Mouse (Mus musculus) liver, embryonic 14.5 days (tissue): Measurements from ENCODE around the gene Ezh1. TPM values are rescaled to one million over a fixed set of nuclear protein-coding genes. Genes with fewer than 3 reads are reported as not detected.

Experiments used
- ATAC-seq: fragments of 200-750 bp; cut with Nextera tagmentation; 2 replicates; pipeline ENCODE4 v1.8.0; 2017; ENCODE audit warnings: moderate number of reproducible peaks, mild to moderate bottlenecking, moderate library complexity; ENCODE audit not compliant: insufficient read depth
- DNase-seq, 3 experiments: peaks; one replicate each; pipeline ENCODE4 v3.0.0-alpha.2; 2012 to 2013; ENCODE audit warnings: low read depth in 3 of 3, low spot score in 3 of 3
- H3K27ac ChIP-seq: fragments of 300-500 bp; sonication (generic); 2 replicates; pipeline ENCODE4 v1.5.1; 2014; ENCODE audit warnings: moderate library complexity, mild to moderate bottlenecking, control low read depth, inconsistent platforms
- H3K27me3 ChIP-seq: fragments of 300-500 bp; sonication (generic); 2 replicates; pipeline ENCODE4 v1.6.1; 2014; ENCODE audit warnings: mild to moderate bottlenecking, low read length, moderate library complexity; ENCODE audit not compliant: control insufficient read depth, insufficient read depth
- H3K36me3 ChIP-seq: fragments of 300-500 bp; sonication (generic); replicated peaks from 2 replicates; pipeline ENCODE4 v1.6.1; 2014; ENCODE audit warnings: low read depth; ENCODE audit not compliant: control insufficient read depth, insufficient read depth
- H3K4me1 ChIP-seq, 2 experiments: fragments of 200-500 bp in 1 of 2; fragments of 300-500 bp in 1 of 2; sonication (generic) in 1 of 2; replicated peaks; 2 replicates each; pipeline ENCODE4 v1.6.1; 2012 to 2014; ENCODE audit warnings: antibody characterized with exemption in 1 of 2, inconsistent platforms in 1 of 2, low read length in 1 of 2; ENCODE audit not compliant: control insufficient read depth in 2 of 2, insufficient read depth in 2 of 2
- H3K4me2 ChIP-seq: fragments of 300-500 bp; sonication (generic); 2 replicates; pipeline ENCODE4 v1.6.1; 2014; ENCODE audit warnings: low read depth, mild to moderate bottlenecking, control low read depth, moderate library complexity
- H3K4me3 ChIP-seq, 2 experiments: fragments of 200-500 bp in 1 of 2; fragments of 300-500 bp in 1 of 2; sonication (generic) in 1 of 2; 2 replicates each; pipeline ENCODE4 v1.5.1; 2012 to 2014; ENCODE audit warnings: low read depth in 2 of 2, low read length in 2 of 2, mild to moderate bottlenecking in 2 of 2, control low read depth in 1 of 2, inconsistent platforms in 1 of 2, moderate library complexity in 1 of 2; ENCODE audit not compliant: insufficient read depth in 1 of 2
- H3K9ac ChIP-seq: fragments of 300-500 bp; sonication (generic); replicated peaks from 2 replicates; pipeline ENCODE4 v1.6.1; 2014; ENCODE audit warnings: mild to moderate bottlenecking, control low read depth, moderate library complexity
- H3K9me3 ChIP-seq: fragments of 300-500 bp; sonication (generic); 2 replicates; pipeline ENCODE4 v1.6.1; 2016; ENCODE audit warnings: low read length, mixed read lengths; ENCODE audit not compliant: control insufficient read depth
- CTCF ChIP-seq: IDR thresholded peaks from 2 replicates; pipeline ENCODE4 v1.5.1; 2016; ENCODE audit warnings: antibody characterized with exemption, low read depth, control low read depth
- EP300 ChIP-seq: IDR thresholded peaks from 2 replicates; pipeline ENCODE4 v1.6.1; 2016; ENCODE audit warnings: antibody characterized with exemption, low read depth
- WGBS: fragments of 180-500 bp; shearing (Covaris S2); extraction: QIAGEN DNeasy Blood & Tissue Kit; methylation state at CpG from one replicate; pipeline ENCODE4 v1.1.7; 2014; ENCODE audit not compliant: insufficient replicate concordance; 5-methylcytosine and 5-hydroxymethylcytosine counted together
- polyA plus RNA-seq, 2 experiments: library from polyadenylated mRNA; depleted of rRNA in 1 of 2; stranded (reverse) in 1 of 2; unstranded in 1 of 2; fragments of >200 nt; fragmentation: Nextera tagmentation in 1 of 2; extraction: Ambion mirVana in 1 of 2; gene quantifications; 2 replicates each; pipeline versions ENCODE4 v1.2.1 to v1.2.3; 2012 to 2014

Gene Ezh1
- polyA plus RNA-seq, 2 experiments = 7.9 to 8.8 TPM

DNA sequence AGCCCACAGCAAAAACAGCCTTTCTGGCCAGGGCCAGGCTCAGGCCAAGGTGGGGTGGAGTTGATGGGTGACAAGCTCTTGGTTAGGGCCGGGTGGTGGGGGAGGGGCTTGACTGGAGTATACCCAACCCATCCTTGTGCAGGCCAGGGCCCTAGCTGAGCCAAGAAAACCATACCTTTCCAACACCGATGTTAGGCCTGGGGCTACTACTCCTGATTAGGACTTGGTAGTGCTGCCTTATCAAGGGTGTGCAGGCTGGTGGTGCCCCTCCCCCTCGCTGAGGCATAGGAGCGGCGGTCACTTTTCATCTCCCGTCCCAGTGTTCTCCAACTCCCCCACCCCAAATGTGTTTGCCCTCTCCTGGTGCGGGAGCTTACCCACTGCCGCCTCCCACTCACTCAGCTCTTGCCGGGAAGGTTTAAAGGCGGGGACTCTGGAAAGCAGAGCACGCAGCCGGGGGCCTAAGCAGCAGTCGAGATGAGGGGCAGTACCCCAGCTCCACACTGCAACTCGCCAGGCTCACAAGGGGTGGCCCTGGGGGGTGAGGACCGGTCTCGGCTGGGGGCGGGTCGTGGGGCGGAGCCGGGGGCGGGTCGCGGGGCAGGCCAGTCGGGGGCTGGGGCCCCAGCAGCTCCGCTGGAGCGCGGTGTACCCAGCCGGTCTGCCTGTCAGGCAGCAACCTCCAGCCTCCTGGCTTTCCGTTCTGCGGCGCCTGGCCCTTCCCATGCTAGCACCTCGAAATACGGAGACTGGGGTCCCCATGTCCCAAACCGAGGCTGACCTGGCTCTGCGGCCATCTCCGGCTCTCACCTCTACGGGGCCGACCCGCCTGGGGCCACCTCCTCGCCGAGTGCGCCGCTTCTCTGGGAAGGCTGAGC lies 33.9 kb upstream of the Ezh1 start, which contains the start of gene Wnk4:
TSS of gene Wnk4 (plus strand) at position 620 of the 878 bp plus-strand sequence.
- Histone ChIP-seq H3K27ac (peak within 1 kb of the TSS; percentile 72), H3K9ac (peak within 1 kb of the TSS; percentile 88), H3K36me3 (peaks cover 3% of the 10 kb centered on the region), H3K4me1 (peaks cover 20 to 28% of the 10 kb centered on the region in 2 experiments), H3K4me3 (peak within 1 kb of the TSS; percentile 64 to 76), H3K9me3 (no peaks in the 10 kb centered on the region), H3K4me2 (peak within 1 kb of the TSS; percentile 97), H3K27me3 (peaks cover 33% of the 10 kb centered on the region)
- ATAC-seq (peak; percentile 93), DNase-seq (peak; percentile 78 to 84 (median 81))
- under 1% methylated on average over 43 of the region's 43 CpGs for WGBS
- TF ChIP-seq CTCF = no peak; the same call in 1 of the 2 replicates
- TF ChIP-seq EP300 = peak; percentile 91

DNA sequence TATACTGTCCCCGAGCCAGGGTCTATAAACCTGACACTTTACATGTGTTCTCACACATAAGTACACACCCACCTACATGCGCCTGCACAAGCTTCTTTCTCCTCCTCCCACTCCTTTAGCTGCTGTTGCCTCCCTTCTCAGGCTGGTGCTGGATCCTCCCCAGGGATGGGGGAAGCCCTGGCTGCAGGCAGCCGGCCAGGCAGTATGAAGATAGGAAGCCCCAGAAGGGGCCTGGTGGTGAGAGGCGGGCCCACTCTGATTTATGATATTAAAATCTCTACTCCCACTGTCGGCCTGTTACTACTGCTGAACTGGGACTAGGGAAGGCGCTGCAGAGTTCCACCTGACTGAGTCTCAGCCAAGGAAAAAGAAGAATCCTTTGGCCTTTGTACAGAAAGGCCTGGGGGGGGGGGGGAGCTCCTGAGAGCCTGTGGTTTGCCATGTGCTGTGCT lies 33.0 kb upstream of the Ezh1 start:
- peak overlapping the region; percentile 88 for H3K9ac ChIP-seq
- H3K9me3 ChIP-seq = no peaks in the 10 kb centered on the region
- ATAC-seq = no peak
- peaks cover 26 to 33% of the 10 kb centered on the region in 2 experiments for H3K4me1 ChIP-seq
- H3K4me3 ChIP-seq = peak overlapping the region; percentile 64 to 76
- TF ChIP-seq CTCF (no peak), EP300 (no peak)
- H3K27ac ChIP-seq = peak overlapping the region; percentile 72
- DNase-seq = no peak
- WGBS = 21% methylated on average over 6 of the region's 6 CpGs
- H3K27me3 ChIP-seq = peaks cover 26% of the 10 kb centered on the region
- H3K4me2 ChIP-seq = peak overlapping the region; percentile 97
- H3K36me3 ChIP-seq = peaks cover 3% of the 10 kb centered on the region

DNA sequence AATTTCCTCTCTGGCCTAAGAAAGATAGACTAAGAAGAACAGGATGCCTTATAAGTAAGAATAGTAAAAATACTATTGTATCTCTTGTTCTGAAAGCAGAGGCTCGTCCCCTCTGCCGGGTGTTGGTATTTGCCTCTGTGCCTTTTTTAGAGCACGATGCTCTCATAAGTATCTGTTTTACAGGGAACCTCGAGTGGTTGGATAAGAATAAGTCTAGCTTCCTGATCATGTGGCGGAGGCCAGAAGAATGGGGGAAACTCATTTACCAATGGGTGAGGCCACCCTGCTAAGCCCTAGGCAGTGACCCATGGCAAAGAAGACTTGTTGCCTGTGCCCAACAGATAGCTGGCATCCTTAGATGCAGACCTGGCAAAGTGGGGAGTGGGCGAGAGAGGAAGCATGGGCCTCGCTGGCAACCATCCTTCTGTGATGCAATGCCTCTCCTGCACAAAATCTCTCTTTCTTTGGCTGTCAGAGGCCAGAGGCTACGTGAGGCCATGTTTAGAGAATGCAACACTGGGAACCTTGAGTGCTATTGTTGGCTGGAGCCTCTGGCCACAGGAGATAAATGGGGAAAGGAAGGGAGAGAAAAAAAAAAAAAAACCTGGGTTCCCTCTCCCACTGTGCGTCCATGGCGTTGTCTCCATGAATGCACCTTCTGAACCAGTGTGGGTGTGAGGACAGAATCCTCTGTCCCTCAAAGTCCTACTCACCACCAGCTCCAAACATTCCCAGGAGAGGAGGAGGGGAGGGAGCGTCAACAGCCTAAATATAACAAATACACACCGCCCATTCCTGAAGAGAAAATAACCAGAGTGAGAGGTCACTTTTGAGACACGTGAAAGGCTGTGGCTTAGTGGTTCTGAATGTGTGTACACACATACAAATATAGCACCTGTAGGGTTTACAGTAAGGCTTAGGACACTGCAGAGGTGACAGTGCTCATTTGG lies 29.8 kb upstream of the Ezh1 start:
- Histone ChIP-seq H3K9me3 (no peaks in the 10 kb centered on the region), H3K9ac (no peak overlapping the region; the same call in 1 of the 2 replicates), H3K36me3 (peaks cover 3% of the 10 kb centered on the region), H3K4me3 (no peak overlapping the region), H3K4me2 (no peak overlapping the region), H3K27ac (no peak overlapping the region), H3K27me3 (no peaks in the 10 kb centered on the region), H3K4me1 (peaks cover 29 to 31% of the 10 kb centered on the region in 2 experiments)
- no peak for TF ChIP-seq CTCF
- TF ChIP-seq EP300 = no peak
- DNase-seq (no peak), ATAC-seq (no peak)
- WGBS = 71% methylated on average over 13 of the region's 13 CpGs

DNA sequence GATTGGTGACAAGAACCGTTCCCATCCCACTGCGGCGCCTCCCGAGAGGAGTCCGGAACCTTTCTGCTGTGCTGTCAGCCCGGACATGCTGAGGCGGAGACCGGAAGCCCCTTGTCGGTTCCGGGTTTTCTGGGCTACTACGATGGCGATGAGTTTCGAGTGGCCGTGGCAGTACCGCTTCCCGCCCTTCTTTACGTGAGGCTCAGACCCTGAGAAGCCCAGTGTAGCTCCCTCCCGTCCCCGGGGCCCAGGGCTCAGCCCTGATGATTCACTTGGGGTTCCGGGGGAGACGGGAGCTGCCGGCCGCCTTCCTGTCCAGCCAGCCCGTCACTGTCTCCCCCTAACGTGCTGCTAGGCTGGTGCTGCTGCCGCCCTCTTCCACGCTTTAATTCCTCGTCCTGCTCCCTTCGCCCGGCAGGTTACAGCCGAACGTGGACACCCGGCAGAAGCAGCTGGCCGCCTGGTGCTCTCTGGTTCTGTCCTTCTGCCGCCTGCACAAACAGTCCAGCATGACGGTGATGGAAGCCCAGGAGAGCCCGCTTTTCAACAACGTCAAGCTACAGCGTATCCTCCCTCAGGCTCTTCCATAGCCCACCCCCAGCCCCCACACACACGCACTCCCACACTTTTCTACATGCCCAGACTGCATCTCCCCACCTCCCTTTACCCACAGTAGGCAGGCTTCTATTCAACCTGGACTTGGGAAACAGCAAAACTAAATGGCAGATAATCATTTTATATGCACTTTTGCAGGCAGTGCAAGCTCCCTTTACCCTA lies 27.5 kb upstream of the Ezh1 start, which contains the start of gene Vps25:
TSS of gene Vps25 (plus strand) at position 95 of the 777 bp plus-strand sequence.
- H3K4me1 ChIP-seq = peaks cover 22 to 24% of the 10 kb centered on the region in 2 experiments
- peak; percentile 59 for TF ChIP-seq CTCF
- TF ChIP-seq EP300 = no peak
- DNase-seq = peak; percentile 72 to 80 (median 72)
- H3K4me3 ChIP-seq = peak within 1 kb of the TSS; percentile 81 to 83
- ATAC-seq = peak; percentile 88
- no peaks in the 10 kb centered on the region for H3K27me3 ChIP-seq
- H3K4me2 ChIP-seq = peak within 1 kb of the TSS; percentile 94
- H3K9ac ChIP-seq = peak within 1 kb of the TSS; percentile 91
- peak within 1 kb of the TSS; percentile 79 for H3K27ac ChIP-seq
- WGBS = under 1% methylated on average over 40 of the region's 40 CpGs
- H3K36me3 ChIP-seq = peaks cover 3% of the 10 kb centered on the region
- H3K9me3 ChIP-seq = no peaks in the 10 kb centered on the region
